Mouse (Mus musculus) testis, adult 2 months (tissue): ENCODE results near the gene Smco3. TPM values are rescaled to one million over a fixed set of nuclear protein-coding genes. Genes with fewer than 3 reads are reported as not detected.
A peak's percentile ranks its signal among the peaks of the same experiment; 100 is the strongest.
"Not testable (repeated sequence)": the region's sequence is repeated elsewhere in the genome, so short reads cannot be mapped to it uniquely, and the experiment has no call there.

ENCODE experiments used
- H3K27ac ChIP-seq: fragments of 200-500 bp; 2 replicates; pipeline ENCODE4 v1.5.1; 2012; ENCODE audit warnings: low read depth, low read length; ENCODE audit not compliant: control insufficient read depth, insufficient read depth
- H3K27me3 ChIP-seq: fragments of 200-500 bp; 2 replicates; pipeline ENCODE4 v1.6.1; 2012; ENCODE audit warnings: mild to moderate bottlenecking, low read length, moderate library complexity; ENCODE audit not compliant: control insufficient read depth, insufficient read depth
- H3K36me3 ChIP-seq: fragments of 200-500 bp; 2 replicates; pipeline ENCODE4 v1.6.1; 2012; ENCODE audit warnings: mild to moderate bottlenecking, low read length; ENCODE audit not compliant: control insufficient read depth, insufficient read depth
- H3K4me1 ChIP-seq: fragments of 200-500 bp; 2 replicates; pipeline ENCODE4 v1.6.1; 2012; ENCODE audit warnings: low read length; ENCODE audit not compliant: control insufficient read depth, insufficient read depth
- H3K4me3 ChIP-seq: fragments of 200-500 bp; 2 replicates; pipeline ENCODE4 v1.5.1; 2012; ENCODE audit warnings: low read depth, mild to moderate bottlenecking, low read length, moderate library complexity, mixed read lengths; ENCODE audit not compliant: control insufficient read depth
- CTCF ChIP-seq: fragments of 200-500 bp; IDR thresholded peaks from 2 replicates; pipeline ENCODE4 v1.5.1; 2012; ENCODE audit warnings: low read depth, mild to moderate bottlenecking, inconsistent platforms, low read length, moderate library complexity; ENCODE audit not compliant: control insufficient read depth, insufficient read depth, insufficient replicate concordance
- POLR2A ChIP-seq: fragments of 200-500 bp; IDR thresholded peaks from 2 replicates; pipeline ENCODE4 v1.6.1; 2012; ENCODE audit warnings: low read depth, mild to moderate bottlenecking, inconsistent platforms, low read length, moderate library complexity; ENCODE audit not compliant: control insufficient read depth
- polyA plus RNA-seq: library from polyadenylated mRNA; depleted of rRNA; stranded (reverse); fragments of >200 nt; gene quantifications from 2 replicates; pipeline ENCODE4 v1.2.3, GENCODE M21; 2012; rRNA removed

Gene Smco3
- polyA plus RNA-seq: 0.22 TPM in 1 of 2 replicates, not detected in the other

DNA sequence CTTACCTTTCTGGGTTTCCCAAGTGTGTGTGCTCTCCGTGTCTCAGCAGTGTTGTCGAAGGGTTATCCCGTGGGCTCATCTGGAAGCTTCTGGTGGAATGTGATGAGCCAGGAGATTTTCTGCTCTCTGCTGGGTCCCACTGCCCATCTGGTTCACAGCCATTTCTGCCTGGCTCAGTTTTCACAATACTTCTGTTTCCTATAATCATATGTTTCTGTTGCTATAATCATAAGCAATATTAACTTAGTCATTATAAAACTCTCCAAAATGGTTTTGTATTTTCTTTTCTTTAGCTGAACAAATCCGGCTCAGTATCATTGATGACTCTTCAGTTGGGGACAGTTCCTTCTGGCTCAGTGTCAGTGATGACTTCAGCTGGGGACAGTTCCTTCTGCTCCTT is at the start of gene Smco3:
TSS of gene Smco3 (minus strand) at position 101 of the 400 bp plus-strand sequence.
- Histone ChIP-seq H3K27me3 (no peaks in the 10 kb centered on the region), H3K36me3 (no peaks in the 10 kb centered on the region), H3K4me3 (no peak within 1 kb of the TSS), H3K4me1 (no peaks in the 10 kb centered on the region), H3K27ac (no peak within 1 kb of the TSS)
- no peak for TF ChIP-seq CTCF

- not testable (repeated sequence) for H3K4me1 ChIP-seq, H3K36me3 ChIP-seq, H3K4me3 ChIP-seq, H3K27ac ChIP-seq, H3K27me3 ChIP-seq
Measured at GRCm38 (mm10) chr6:136884766-136885165, 49.5 kb upstream of the Smco3 start.

- Histone ChIP-seq H3K27me3 (no peaks in the 10 kb centered on the region), H3K4me3 (no peak overlapping the region), H3K4me1 (no peaks in the 10 kb centered on the region), H3K36me3 (no peaks in the 10 kb centered on the region), H3K27ac (no peak overlapping the region)
- TF ChIP-seq POLR2A: no peak
Measured at GRCm38 (mm10) chr6:136883961-136884360, 48.7 kb upstream of the Smco3 start.

GRCm38 (mm10) chr6:136883431-136883915 is 48.2 kb upstream of the Smco3 start:
- H3K4me3 ChIP-seq: no peak overlapping the region
- TF ChIP-seq CTCF: no peak
- TF ChIP-seq POLR2A: no peak
- H3K27ac ChIP-seq: no peak overlapping the region

GRCm38 (mm10) chr6:136881678-136882077 is 46.4 kb upstream of the Smco3 start:
- no peaks in the 10 kb centered on the region for H3K27me3 ChIP-seq
- no peak overlapping the region for H3K27ac ChIP-seq
- no peaks in the 10 kb centered on the region for H3K4me1 ChIP-seq

More at GRCm38 (mm10) chr6:136883431-136883915, 48.2 kb upstream of the Smco3 start:
- no peaks in the 10 kb centered on the region for H3K36me3 ChIP-seq
- H3K4me1 ChIP-seq: no peaks in the 10 kb centered on the region
- H3K27me3 ChIP-seq: no peaks in the 10 kb centered on the region

GRCm38 (mm10) chr6:136875670-136876069 is 40.4 kb upstream of the Smco3 start, which contains the start of gene Mgp:
TSS of gene Mgp (minus strand) at chr6:136875823.
- H3K27ac ChIP-seq: 0 out of 2 replicates have a peak within 1 kb of the TSS, but pooled peaks have one; percentile 25
- TF ChIP-seq CTCF: no peak
- TF ChIP-seq POLR2A: peak; percentile 45; the same call in 1 of the 2 replicates
- H3K4me3 ChIP-seq: peak within 1 kb of the TSS; percentile 48
- H3K27me3 ChIP-seq: no peaks in the 10 kb centered on the region
- no peaks in the 10 kb centered on the region for H3K4me1 ChIP-seq
- H3K36me3 ChIP-seq: no peaks in the 10 kb centered on the region

More at GRCm38 (mm10) chr6:136881678-136882077, 46.4 kb upstream of the Smco3 start:
- no peak for TF ChIP-seq CTCF
- TF ChIP-seq POLR2A: no peak
- H3K36me3 ChIP-seq: no peaks in the 10 kb centered on the region
- no peak overlapping the region for H3K4me3 ChIP-seq

- TF ChIP-seq CTCF: no peak
- no peak for TF ChIP-seq POLR2A
- H3K27ac ChIP-seq: no peak overlapping the region
- H3K4me3 ChIP-seq: no peak overlapping the region
- H3K27me3 ChIP-seq: no peaks in the 10 kb centered on the region
- H3K36me3 ChIP-seq: no peaks in the 10 kb centered on the region
- no peaks in the 10 kb centered on the region for H3K4me1 ChIP-seq
Measured at GRCm38 (mm10) chr6:136874599-136874998, 39.3 kb upstream of the Smco3 start.

DNA sequence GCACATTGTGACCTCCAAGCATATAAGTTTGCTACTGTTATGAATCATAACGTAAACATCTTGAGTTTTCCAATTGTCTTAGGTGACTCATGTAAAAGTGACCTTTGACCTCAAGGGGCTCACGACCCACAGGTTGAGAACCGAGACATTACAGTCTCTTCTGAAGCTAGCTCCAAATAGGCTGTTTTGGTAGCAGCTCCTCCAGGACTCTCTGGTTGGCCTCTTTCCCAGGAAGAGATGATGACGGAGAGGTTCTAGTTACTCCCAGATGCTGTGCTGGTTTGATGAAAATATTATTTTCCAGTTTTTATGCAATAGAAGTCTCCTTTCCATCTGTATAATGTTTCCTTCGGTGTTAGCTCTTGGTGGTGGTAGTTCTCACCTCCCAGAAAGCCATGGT is 33.7 kb upstream of the Smco3 start:
- Histone ChIP-seq H3K27ac (no peak overlapping the region), H3K36me3 (no peaks in the 10 kb centered on the region), H3K4me3 (no peak overlapping the region), H3K27me3 (no peaks in the 10 kb centered on the region), H3K4me1 (no peaks in the 10 kb centered on the region)
- TF ChIP-seq CTCF: no peak
- no peak for TF ChIP-seq POLR2A
